Mouse (Mus musculus) skeletal muscle tissue, adult 2 months (tissue): ENCODE results near the gene Sox6.
A peak's percentile ranks its signal among the peaks of the same experiment; 100 is the strongest.

ENCODE experiments used
- DNase-seq: peaks from one replicate; pipeline ENCODE4 v3.0.0-alpha.2; 2012; ENCODE audit warnings: low read depth, low spot score

Gene Sox6

GRCm38 (mm10) chr7:115895028-115895671 is 143.4 kb downstream of the Sox6 start:
- DNase-seq, result no peak

GRCm38 (mm10) chr7:115891482-115891881 is 147.1 kb downstream of the Sox6 start:
- DNase-seq, result no peak

- no peak for DNase-seq
Measured at GRCm38 (mm10) chr7:115889926-115890325, 148.7 kb downstream of the Sox6 start.

GRCm38 (mm10) chr7:115888561-115888960 is 150.0 kb downstream of the Sox6 start:
- no peak for DNase-seq

GRCm38 (mm10) chr7:115888120-115888519 is 150.5 kb downstream of the Sox6 start:
- no peak for DNase-seq

- DNase-seq, result no peak
Measured at GRCm38 (mm10) chr7:115872903-115873302, 165.7 kb downstream of the Sox6 start.

GRCm38 (mm10) chr7:115868504-115868903 is 170.1 kb downstream of the Sox6 start:
- DNase-seq, result no peak

- no peak for DNase-seq
Measured at GRCm38 (mm10) chr7:115867518-115868270, 170.9 kb downstream of the Sox6 start.

GRCm38 (mm10) chr7:115866698-115867500 is 171.7 kb downstream of the Sox6 start:
- DNase-seq, result no peak

- DNase-seq, result no peak
Measured at GRCm38 (mm10) chr7:115865979-115866697, 172.5 kb downstream of the Sox6 start.

GRCm38 (mm10) chr7:115865231-115865630 is 173.4 kb downstream of the Sox6 start:
- DNase-seq, result peak; percentile 19

- no peak for DNase-seq
Measured at GRCm38 (mm10) chr7:115864411-115864810, 174.2 kb downstream of the Sox6 start.

GRCm38 (mm10) chr7:115859691-115860401 is 178.8 kb downstream of the Sox6 start:
- no peak for DNase-seq

GRCm38 (mm10) chr7:115851131-115851530 is 187.5 kb downstream of the Sox6 start:
- DNase-seq, result no peak

- no peak for DNase-seq
Measured at GRCm38 (mm10) chr7:115845791-115846366, 192.7 kb downstream of the Sox6 start.

- DNase-seq, result no peak
Measured at GRCm38 (mm10) chr7:115844910-115845309, 193.7 kb downstream of the Sox6 start.

- peak; percentile 76 for DNase-seq
Measured at GRCm38 (mm10) chr7:115844431-115844830, 194.2 kb downstream of the Sox6 start.

GRCm38 (mm10) chr7:115842251-115842650 is 196.3 kb downstream of the Sox6 start:
- DNase-seq, result no peak

GRCm38 (mm10) chr7:115840613-115841012 is 198.0 kb downstream of the Sox6 start:
- no peak for DNase-seq

GRCm38 (mm10) chr7:115835005-115835404 is 203.6 kb downstream of the Sox6 start:
- DNase-seq, result no peak

- no peak for DNase-seq
Measured at GRCm38 (mm10) chr7:115833701-115834100, 204.9 kb downstream of the Sox6 start.
